Mouse (Mus musculus): ENCODE results near the gene Fam129a. TPM values are rescaled to one million over a fixed set of nuclear protein-coding genes. Genes with fewer than 3 reads are reported as not detected.

Gene Fam129a
- polyA plus RNA-seq, 1 experiment, result 1.7 TPM

DNA sequence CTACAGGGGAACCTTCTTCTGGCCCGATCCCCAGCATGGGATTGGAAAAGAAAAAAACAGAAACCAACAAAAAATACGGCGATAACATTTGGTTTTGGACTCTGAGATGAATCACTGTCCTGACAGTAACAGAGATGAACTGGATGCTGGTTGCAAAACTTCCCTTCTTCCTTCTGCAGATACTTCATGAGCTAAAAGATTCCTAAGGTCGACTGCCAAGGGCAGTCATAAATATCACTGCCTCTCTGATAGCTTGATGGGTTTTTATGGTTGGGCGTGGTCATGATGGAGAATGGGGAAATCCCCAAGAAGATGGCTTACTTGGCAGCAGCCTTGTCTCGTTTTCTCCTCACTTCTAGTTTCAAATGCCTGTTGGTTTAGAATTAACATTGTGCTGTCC is 92.0 kb downstream of the Fam129a start:
- Histone ChIP-seq H3K79me2 (ENCODE audit: control insufficient read depth, insufficient read depth) (no peaks in the 10 kb centered on the region), H3K36me3 (ENCODE audit: control insufficient read depth, insufficient read depth) (no peaks in the 10 kb centered on the region), H3ac (ENCODE audit: control insufficient read depth, insufficient read length, low read depth) (no peak overlapping the region), H3K27me3 (ENCODE audit: control insufficient read depth, insufficient read depth, insufficient read length) (no peaks in the 10 kb centered on the region), H3K4me3 (ENCODE audit: insufficient read depth, poor library complexity, severe bottlenecking) (no peak overlapping the region), H3K79me3 (ENCODE audit: low read depth) (no peaks in the 10 kb centered on the region)
- TF ChIP-seq MYOD1 (IDR thresholded peaks at IDR 0.05; ENCODE audit: control insufficient read depth, insufficient read length, low read depth) (no peak), CEBPB (IDR thresholded peaks at IDR 0.05; ENCODE audit: low read depth) (peak; percentile 92)

DNA sequence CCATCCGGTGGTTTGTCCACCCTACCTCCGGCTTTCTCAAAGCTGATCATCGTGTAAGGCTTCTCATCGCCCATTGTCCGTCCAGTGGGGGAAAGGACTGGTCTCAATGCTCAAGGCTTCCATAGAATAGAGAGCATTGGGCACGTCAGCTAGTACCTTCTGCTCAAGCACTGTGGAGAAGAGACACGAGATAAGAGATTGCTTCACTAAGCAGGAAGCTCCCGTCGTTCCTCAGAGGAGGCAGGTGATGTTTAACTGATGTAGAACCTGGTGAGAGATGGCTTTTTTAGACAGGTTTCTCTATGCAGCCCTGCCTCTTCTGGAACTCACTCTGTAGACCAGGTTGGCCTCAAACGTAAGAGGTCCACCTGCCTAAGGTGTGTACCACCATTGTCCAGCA is 93.4 kb downstream of the Fam129a start:
- no peak overlapping the region for H3ac ChIP-seq (ENCODE audit: control insufficient read depth, insufficient read length, low read depth)
- no peaks in the 10 kb centered on the region for H3K36me3 ChIP-seq (ENCODE audit: control insufficient read depth, insufficient read depth)
- no peaks in the 10 kb centered on the region for H3K79me3 ChIP-seq (ENCODE audit: low read depth)
- H3K27me3 ChIP-seq (ENCODE audit: control insufficient read depth, insufficient read depth, insufficient read length), result no peaks in the 10 kb centered on the region
- H3K79me2 ChIP-seq (ENCODE audit: control insufficient read depth, insufficient read depth), result no peaks in the 10 kb centered on the region
- H3K4me3 ChIP-seq (ENCODE audit: insufficient read depth, poor library complexity, severe bottlenecking), result no peak overlapping the region
- TF ChIP-seq USF1 (IDR thresholded peaks at IDR 0.05; ENCODE audit: low read depth) (no peak), MAX (IDR thresholded peaks at IDR 0.05) (no peak), CTCF (IDR thresholded peaks at IDR 0.05; ENCODE audit: control insufficient read depth, insufficient read depth, insufficient read length) (no peak), MYOG (IDR thresholded peaks at IDR 0.05; ENCODE audit: control insufficient read depth, extremely low read depth, insufficient read length) (no peak), MYOD1 (IDR thresholded peaks at IDR 0.05; ENCODE audit: control insufficient read depth, insufficient read length, low read depth) (no peak), FOSL1 (IDR thresholded peaks at IDR 0.05; ENCODE audit: insufficient read depth, low read length, poor library complexity, severe bottlenecking) (no peak), CEBPB (IDR thresholded peaks at IDR 0.05; ENCODE audit: low read depth) (no peak)

DNA sequence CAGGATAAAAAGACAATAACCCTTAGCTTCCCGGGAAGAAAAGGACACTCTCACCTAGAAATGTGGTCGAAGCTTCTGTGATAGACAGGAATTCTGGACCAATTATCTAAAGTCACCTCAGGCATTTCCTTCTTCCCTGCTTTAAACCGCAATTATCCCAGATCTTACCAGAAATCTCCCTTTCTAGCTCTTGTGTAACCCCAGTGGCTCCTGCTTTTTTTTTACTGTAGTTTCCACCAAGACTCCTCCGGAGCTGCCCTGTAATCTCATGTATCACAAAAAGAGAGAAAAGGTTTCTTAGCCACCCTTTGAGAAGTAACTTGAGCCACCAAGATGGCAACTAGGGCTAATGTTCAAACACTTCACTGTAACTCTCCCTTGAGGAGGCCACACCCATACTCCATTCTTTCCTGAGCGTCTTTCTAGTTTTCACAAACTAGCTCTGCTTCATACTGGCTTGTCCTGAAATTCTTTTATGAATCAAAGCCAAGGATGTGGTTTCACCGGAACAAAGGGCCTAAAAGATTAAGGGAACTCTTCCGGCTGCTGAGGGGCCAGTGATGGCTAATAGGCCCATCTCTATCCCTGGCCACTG is 93.9 kb downstream of the Fam129a start:
- H3K27me3 ChIP-seq (ENCODE audit: control insufficient read depth, insufficient read depth, insufficient read length), result no peaks in the 10 kb centered on the region
- H3K4me3 ChIP-seq (ENCODE audit: insufficient read depth, poor library complexity, severe bottlenecking), result no peak overlapping the region
- no peak overlapping the region for H3ac ChIP-seq (ENCODE audit: control insufficient read depth, insufficient read length, low read depth)
- no peaks in the 10 kb centered on the region for H3K79me3 ChIP-seq (ENCODE audit: low read depth)
- H3K36me3 ChIP-seq (ENCODE audit: control insufficient read depth, insufficient read depth), result no peaks in the 10 kb centered on the region
- TF ChIP-seq CEBPB (IDR thresholded peaks at IDR 0.05; ENCODE audit: low read depth), result peak; percentile 89
- TF ChIP-seq FOSL1 (IDR thresholded peaks at IDR 0.05; ENCODE audit: insufficient read depth, low read length, poor library complexity, severe bottlenecking), result no peak
- H3K79me2 ChIP-seq (ENCODE audit: control insufficient read depth, insufficient read depth), result no peaks in the 10 kb centered on the region

DNA sequence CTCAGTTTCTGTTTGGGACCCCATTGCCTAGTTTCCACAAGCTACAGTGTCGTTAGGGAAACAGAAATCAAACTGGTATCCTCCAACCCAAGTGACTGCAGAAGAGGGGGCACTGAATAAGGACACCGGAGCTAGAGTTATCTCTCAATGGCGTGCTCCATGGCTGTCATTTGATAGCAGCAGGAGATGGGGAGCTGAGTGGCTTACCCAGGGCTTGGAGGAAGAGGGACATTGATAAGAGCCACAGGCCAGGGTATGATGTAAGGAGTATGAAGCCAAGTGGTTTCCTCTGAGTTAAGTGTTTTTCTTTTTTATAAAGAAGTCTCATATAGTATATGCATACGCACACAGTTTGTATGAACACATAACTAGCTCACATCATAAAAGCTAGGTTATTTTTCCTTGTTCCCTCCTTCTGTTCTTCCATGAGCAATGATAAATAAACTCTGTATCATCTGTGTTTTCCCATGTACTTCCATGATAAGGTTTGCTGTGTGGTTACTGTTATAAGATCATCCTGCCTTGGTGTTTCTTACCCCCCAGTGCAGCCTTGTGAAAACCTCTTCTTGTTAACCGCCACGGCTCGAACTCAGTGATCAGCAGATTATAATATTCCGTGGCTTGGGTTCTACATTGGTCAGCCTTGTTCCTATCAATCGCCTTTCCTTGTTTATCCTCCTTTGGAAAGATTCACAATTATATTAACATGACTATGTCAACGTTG is 96.5 kb downstream of the Fam129a start:
- Histone ChIP-seq H3K36me3 (ENCODE audit: control insufficient read depth, insufficient read depth) (no peaks in the 10 kb centered on the region), H3K27me3 (ENCODE audit: control insufficient read depth, insufficient read depth, insufficient read length) (no peaks in the 10 kb centered on the region), H3K79me3 (ENCODE audit: low read depth) (no peaks in the 10 kb centered on the region), H3K79me2 (ENCODE audit: control insufficient read depth, insufficient read depth) (no peaks in the 10 kb centered on the region), H3K4me3 (ENCODE audit: insufficient read depth, poor library complexity, severe bottlenecking) (no peak overlapping the region), H3ac (ENCODE audit: control insufficient read depth, insufficient read length, low read depth) (no peak overlapping the region)
- TF ChIP-seq CTCF (IDR thresholded peaks at IDR 0.05; ENCODE audit: control insufficient read depth, insufficient read depth, insufficient read length) (no peak), MYOG (IDR thresholded peaks at IDR 0.05; ENCODE audit: control insufficient read depth, extremely low read depth, insufficient read length) (no peak), FOSL1 (IDR thresholded peaks at IDR 0.05; ENCODE audit: insufficient read depth, low read length, poor library complexity, severe bottlenecking) (no peak), MAX (IDR thresholded peaks at IDR 0.05) (no peak), CEBPB (IDR thresholded peaks at IDR 0.05; ENCODE audit: low read depth) (no peak), USF1 (IDR thresholded peaks at IDR 0.05; ENCODE audit: low read depth) (no peak), MYOD1 (IDR thresholded peaks at IDR 0.05; ENCODE audit: control insufficient read depth, insufficient read length, low read depth) (no peak)

DNA sequence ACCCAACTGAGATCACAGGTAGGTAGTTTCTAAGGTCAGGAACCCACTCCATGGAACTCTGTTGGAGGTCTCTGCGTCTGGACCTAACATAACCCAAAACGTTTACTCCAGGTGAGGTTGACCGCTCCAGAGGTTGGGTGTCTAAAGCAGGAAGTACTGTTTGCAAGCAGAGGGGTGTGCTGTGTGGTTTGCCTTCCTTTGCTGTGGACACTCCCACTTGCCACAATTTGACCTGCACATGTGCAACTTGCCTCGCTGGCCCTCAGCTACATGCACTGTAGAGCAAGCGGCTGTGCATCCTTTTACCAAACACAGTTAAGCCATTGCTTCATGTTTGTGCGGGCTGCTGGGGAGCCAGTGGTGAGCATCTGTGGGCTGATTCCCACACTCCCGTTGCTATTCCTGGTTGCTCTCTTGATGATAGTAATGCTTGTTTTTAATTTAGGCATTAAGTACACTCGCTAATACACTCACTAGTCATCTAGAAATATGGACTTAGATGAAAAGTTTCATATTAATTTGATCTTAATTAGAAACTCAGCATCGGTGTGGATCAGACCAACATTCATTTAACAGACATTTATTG is 99.1 kb downstream of the Fam129a start:
- Histone ChIP-seq H3K36me3 (ENCODE audit: control insufficient read depth, insufficient read depth) (no peaks in the 10 kb centered on the region), H3K79me2 (ENCODE audit: control insufficient read depth, insufficient read depth) (no peaks in the 10 kb centered on the region), H3K4me3 (ENCODE audit: insufficient read depth, poor library complexity, severe bottlenecking) (no peak overlapping the region), H3K79me3 (ENCODE audit: low read depth) (no peaks in the 10 kb centered on the region), H3ac (ENCODE audit: control insufficient read depth, insufficient read length, low read depth) (no peak overlapping the region), H3K27me3 (ENCODE audit: control insufficient read depth, insufficient read depth, insufficient read length) (no peaks in the 10 kb centered on the region)
- no peak for TF ChIP-seq MYOD1 (IDR thresholded peaks at IDR 0.05; ENCODE audit: control insufficient read depth, insufficient read length, low read depth)
- no peak for TF ChIP-seq CEBPB (IDR thresholded peaks at IDR 0.05; ENCODE audit: low read depth)
- no peak for TF ChIP-seq USF1 (IDR thresholded peaks at IDR 0.05; ENCODE audit: low read depth)
- no peak for TF ChIP-seq MYOG (IDR thresholded peaks at IDR 0.05; ENCODE audit: control insufficient read depth, extremely low read depth, insufficient read length)
- no peak for TF ChIP-seq MAX (IDR thresholded peaks at IDR 0.05)
- TF ChIP-seq CTCF (IDR thresholded peaks at IDR 0.05; ENCODE audit: control insufficient read depth, insufficient read depth, insufficient read length), result no peak
- no peak for TF ChIP-seq FOSL1 (IDR thresholded peaks at IDR 0.05; ENCODE audit: insufficient read depth, low read length, poor library complexity, severe bottlenecking)

DNA sequence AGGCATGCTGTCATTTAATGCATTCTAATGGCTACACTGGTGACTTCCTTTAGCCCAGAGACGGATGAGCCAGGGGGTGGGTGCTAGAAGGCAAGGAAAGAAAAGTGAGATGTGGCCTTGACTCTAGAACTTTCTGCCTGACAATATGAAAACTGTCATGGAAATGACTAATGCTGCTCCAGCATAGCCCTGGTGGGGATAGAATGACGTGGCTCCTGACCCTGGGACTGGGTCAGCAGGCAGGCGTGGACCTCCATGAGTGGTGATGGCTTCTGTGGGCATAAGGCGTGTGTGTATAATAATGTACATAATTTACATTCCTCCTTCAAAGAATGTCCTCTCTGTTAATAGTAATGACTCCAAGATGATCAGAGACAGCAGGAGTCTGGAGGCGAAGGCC is 104.7 kb downstream of the Fam129a start:
- Histone ChIP-seq H3K79me3 (ENCODE audit: low read depth) (no peaks in the 10 kb centered on the region), H3K4me3 (ENCODE audit: insufficient read depth, poor library complexity, severe bottlenecking) (no peak overlapping the region), H3ac (ENCODE audit: control insufficient read depth, insufficient read length, low read depth) (no peak overlapping the region), H3K79me2 (ENCODE audit: control insufficient read depth, insufficient read depth) (no peaks in the 10 kb centered on the region), H3K27me3 (ENCODE audit: control insufficient read depth, insufficient read depth, insufficient read length) (no peaks in the 10 kb centered on the region), H3K36me3 (ENCODE audit: control insufficient read depth, insufficient read depth) (no peaks in the 10 kb centered on the region)
- TF ChIP-seq CTCF (IDR thresholded peaks at IDR 0.05; ENCODE audit: control insufficient read depth, insufficient read depth, insufficient read length) (no peak), MAX (IDR thresholded peaks at IDR 0.05) (peak; percentile 33)

All from C2C12 (cell line).